Comparison of ENCODE assay signal across 15 mouse cellular contexts in genomic region chr7:80604908-80605556, GRCm38 (mm10).
DNase-seq lines count a peak whose midpoint lies in the region; TF ChIP-seq lines count a peak whose summit lies in the region.
"Had no signal": no experiment of that assay in that cellular context is flagged by ENCODE, and none has a peak within 500 bp of the region (broad histone marks: within the 10 kb centered on the region; RNA-seq: fewer than 3 reads in every experiment).

No protein-coding gene starts in this region.

- H3K27me3 ChIP-seq in liver, adult 2 months (ENCODE audit: control insufficient read depth, insufficient read depth, low read length): no peaks in the 10 kb centered on the region
- H3K27me3 ChIP-seq in ES-Bruce4 (ENCODE audit: control insufficient read depth, insufficient read depth, low read length, poor library complexity, severe bottlenecking): no peaks in the 10 kb centered on the region
- H3K27me3 ChIP-seq: hindbrain, embryonic 15.5 days; limb, embryonic 15.5 days; midbrain, embryonic 12.5 days had no signal

- 39% methylated on average over 11 of the region's 11 CpGs for WGBS in liver, adult 2 months

- intact Hi-C loops in heart, postnatal 25 days (cut with DNase I): no loop called here

- peak overlapping the region; percentile 34; the same call in 1 of the 2 replicates for H3K9ac ChIP-seq in liver, adult 2 months (ENCODE audit: low read depth, low read length)
- no peak overlapping the region; the same call in 1 of the 2 replicates for H3K9ac ChIP-seq in ES-Bruce4 (ENCODE audit: low read depth, poor library complexity, severe bottlenecking)
- H3K9ac ChIP-seq: hindbrain, embryonic 15.5 days; limb, embryonic 15.5 days; midbrain, embryonic 12.5 days had no signal

- DNase-seq in heart, adult 11 months: peak; percentile 95
- no peak for DNase-seq in heart, postnatal 25 days (ENCODE audit: low spot score)
- DNase-seq in liver, adult 2 months (ENCODE audit: extremely low read depth, low read depth, low spot score): peak; percentile 61
- DNase-seq in liver: no peak
- peak; percentile 32 for DNase-seq in R1 (ENCODE audit: low read depth, low spot score)
- DNase-seq in thymus, postnatal 14 days: no peak
- DNase-seq: adrenal gland, postnatal 36 days; kidney, adult 18-20 months; layer of hippocampus, adult 9-11 months; lung, postnatal 36 days; right cerebral cortex, postnatal 14 days had no signal

- TF ChIP-seq POLR2A in liver, adult 2 months (IDR thresholded peaks at IDR 0.05; ENCODE audit: extremely low read depth, insufficient read depth, low read length): no peak
- TF ChIP-seq POLR2A in ES-Bruce4 (IDR thresholded peaks at IDR 0.05; ENCODE audit: insufficient read depth, low read length): no peak

- H3K9me3 ChIP-seq in ES-Bruce4 (replicated peaks; ENCODE audit: control insufficient read depth, insufficient read depth, low read length, poor library complexity, severe bottlenecking): no peaks in the 10 kb centered on the region
- H3K9me3 ChIP-seq: hindbrain, embryonic 15.5 days; limb, embryonic 15.5 days; midbrain, embryonic 12.5 days had no signal

- peak overlapping the region; percentile 31 for H3K27ac ChIP-seq in liver, adult 2 months (replicated peaks; ENCODE audit: insufficient read depth, low read depth, low read length)
- H3K27ac ChIP-seq in ES-Bruce4 (ENCODE audit: insufficient read depth, low read length): peak overlapping the region; percentile 34; the same call in 1 of the 2 replicates
- H3K27ac ChIP-seq: hindbrain, embryonic 15.5 days; limb, embryonic 15.5 days; midbrain, embryonic 12.5 days had no signal

- H3K79me2 ChIP-seq in liver, adult 2 months (ENCODE audit: control insufficient read depth, insufficient read depth, low read length): no peaks in the 10 kb centered on the region

- peaks cover 3% of the 10 kb centered on the region; the same call in 1 of the 2 replicates for H3K4me1 ChIP-seq in liver, adult 2 months (ENCODE audit: control insufficient read depth, insufficient read depth, low read length)
- peaks cover 2% of the 10 kb centered on the region for H3K4me1 ChIP-seq in ES-Bruce4 (ENCODE audit: control insufficient read depth, insufficient read depth, low read length)
- H3K4me1 ChIP-seq: hindbrain, embryonic 15.5 days; limb, embryonic 15.5 days had no signal

- no peak for TF ChIP-seq EP300 in ES-Bruce4 (IDR thresholded peaks at IDR 0.05; ENCODE audit: insufficient read depth, low read depth, low read length)

- H3K4me3 ChIP-seq in liver, adult 2 months (ENCODE audit: insufficient read depth, low read depth, low read length): no peak overlapping the region
- H3K4me3 ChIP-seq in ES-Bruce4 (ENCODE audit: low read depth, low read length): no peak overlapping the region
- H3K4me3 ChIP-seq: hindbrain, embryonic 15.5 days; limb, embryonic 15.5 days; midbrain, embryonic 12.5 days had no signal

- H3K36me3 ChIP-seq in liver, adult 2 months (ENCODE audit: control insufficient read depth, insufficient read depth, low read length): peaks cover 16% of the 10 kb centered on the region; the same call in 1 of the 2 replicates
- H3K36me3 ChIP-seq in ES-Bruce4 (ENCODE audit: control insufficient read depth, insufficient read depth, low read length, poor library complexity, severe bottlenecking): no peaks in the 10 kb centered on the region

- no peak for TF ChIP-seq CTCF in liver, adult 2 months (IDR thresholded peaks at IDR 0.05; ENCODE audit: low read depth, low read length)
- TF ChIP-seq CTCF in ES-Bruce4 (IDR thresholded peaks at IDR 0.05; ENCODE audit: low read depth, low read length): no peak

Comparison
In these comparisons a context has a peak if more than half of its experiments do, and no peak if none do; other contexts are left out.
1. DNase-seq: peak in heart, adult 11 months (single experiment), liver, adult 2 months (single experiment) and R1 (single experiment); none in heart, postnatal 25 days (single experiment), liver (single experiment) and thymus, postnatal 14 days (single experiment).